Mouse (Mus musculus): ENCODE data around the gene Hnrnpa1. TPM values are rescaled to one million over a fixed set of nuclear protein-coding genes. Genes with fewer than 3 reads are reported as not detected.
"Not testable (repeated sequence)": the region's sequence is repeated elsewhere in the genome, so short reads cannot be mapped to it uniquely, and the experiment has no call there.

Hnrnpa1 gene
- polyA plus RNA-seq, 1 experiment from 2014 or later, result 436 TPM

DNA sequence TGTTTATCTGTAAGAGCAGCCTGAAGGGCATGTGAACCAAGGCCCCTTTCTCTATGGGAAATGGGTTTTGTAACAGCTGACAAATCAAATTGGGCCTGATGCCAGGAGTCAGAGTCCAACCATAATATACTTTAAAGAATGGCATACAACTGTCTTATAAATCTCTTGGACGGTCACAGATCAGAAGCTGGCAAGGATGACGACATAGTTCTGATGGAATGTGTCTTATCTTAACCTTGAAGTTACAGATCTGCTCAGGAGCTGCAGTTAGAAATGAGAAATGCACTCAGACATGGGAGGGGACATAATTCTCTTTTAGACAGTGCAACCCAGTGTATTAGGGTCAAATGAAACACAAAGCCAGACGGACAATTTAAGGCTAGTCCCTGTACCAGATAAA, 19.4 kb upstream of the Hnrnpa1 start:
- no peaks in the 10 kb centered on the region for H3K27me3 ChIP-seq
- no peak overlapping the region for H3K27ac ChIP-seq
- ATAC-seq (ENCODE audit: low read depth), result no peak; the same call in 1 of the 2 replicates
- DNase-seq, result no peak
- peaks cover 50% of the 10 kb centered on the region for H3K4me1 ChIP-seq (replicated peaks)
- H3K4me2 ChIP-seq, result no peak overlapping the region
- peaks cover 26% of the 10 kb centered on the region for H3K36me3 ChIP-seq
- H3K9me3 ChIP-seq (replicated peaks), result no peaks in the 10 kb centered on the region
- H3K9ac ChIP-seq, result no peak overlapping the region
- no peak overlapping the region for H3K4me3 ChIP-seq (replicated peaks)
- 54% methylated on average over 3 of the region's 3 CpGs for WGBS (ENCODE audit: insufficient replicate concordance)

DNA sequence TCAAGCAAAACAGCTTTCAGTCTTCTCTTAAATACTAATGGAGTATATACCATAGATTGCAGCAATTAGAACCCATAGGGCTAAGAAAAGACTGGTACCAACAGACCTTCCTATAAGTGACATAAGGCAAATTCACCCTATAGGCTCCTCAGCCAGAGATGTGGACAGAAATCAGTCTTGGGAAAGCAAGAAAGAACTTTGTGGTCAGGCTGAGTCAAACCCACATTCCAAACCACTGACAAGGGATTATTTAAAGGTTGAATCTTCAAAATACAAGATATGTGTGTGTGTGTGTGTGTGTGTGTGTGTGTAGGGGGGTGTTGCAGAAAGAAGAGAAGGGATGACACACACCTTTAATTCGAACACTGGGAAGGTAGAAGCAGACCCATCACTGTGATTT, 18.8 kb upstream of the Hnrnpa1 start:
- Histone ChIP-seq H3K36me3 (peaks cover 28% of the 10 kb centered on the region), H3K4me3 (replicated peaks) (no peak overlapping the region), H3K27ac (no peak overlapping the region), H3K9ac (no peak overlapping the region), H3K4me2 (no peak overlapping the region), H3K4me1 (replicated peaks) (peaks cover 44% of the 10 kb centered on the region), H3K27me3 (no peaks in the 10 kb centered on the region), H3K9me3 (replicated peaks) (no peaks in the 10 kb centered on the region)
- ATAC-seq (ENCODE audit: low read depth), result no peak
- 78% methylated on average over 1 of the region's 1 CpGs for WGBS (ENCODE audit: insufficient replicate concordance)
- no peak for DNase-seq

DNA sequence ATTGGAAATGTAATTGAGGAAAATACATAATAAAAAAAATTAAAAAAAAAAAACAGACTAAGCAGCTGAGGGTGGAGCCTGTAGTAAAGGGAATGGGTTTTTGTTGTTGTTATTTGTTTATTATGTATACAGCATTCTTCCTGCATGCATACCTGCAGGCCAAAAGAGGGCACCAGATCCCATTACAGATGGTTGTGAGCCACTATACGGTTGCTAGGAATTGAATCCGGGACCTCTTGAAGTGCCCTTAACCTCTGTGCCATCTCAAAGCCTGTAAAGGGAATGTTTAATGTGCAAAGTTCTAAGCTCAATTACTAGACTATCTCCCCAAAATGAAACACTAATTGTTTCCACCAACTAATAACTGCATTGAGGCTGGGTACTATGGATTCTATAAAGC, 16.1 kb upstream of the Hnrnpa1 start:
- Histone ChIP-seq H3K4me2 (no peak overlapping the region), H3K9ac (no peak overlapping the region), H3K4me3 (replicated peaks) (no peak overlapping the region), H3K27me3 (no peaks in the 10 kb centered on the region), H3K9me3 (replicated peaks) (no peaks in the 10 kb centered on the region), H3K4me1 (replicated peaks) (peaks cover 37% of the 10 kb centered on the region), H3K27ac (no peak overlapping the region), H3K36me3 (peaks cover 35% of the 10 kb centered on the region)
- DNase-seq (no peak), ATAC-seq (ENCODE audit: low read depth) (no peak)
- WGBS (ENCODE audit: insufficient replicate concordance), result 85% methylated on average over 2 of the region's 2 CpGs

- Histone ChIP-seq H3K27ac (no peak overlapping the region), H3K4me1 (replicated peaks) (peaks cover 26% of the 10 kb centered on the region), H3K4me2 (no peak overlapping the region), H3K9me3 (replicated peaks) (no peaks in the 10 kb centered on the region), H3K9ac (no peak overlapping the region), H3K27me3 (no peaks in the 10 kb centered on the region), H3K36me3 (peaks cover 30% of the 10 kb centered on the region), H3K4me3 (replicated peaks) (no peak overlapping the region)
- no peak for DNase-seq
- no peak for ATAC-seq (ENCODE audit: low read depth)
- 88% methylated on average over 3 of the region's 3 CpGs for WGBS (ENCODE audit: insufficient replicate concordance)
Measured at GRCm38 (mm10) chr15:103227022-103227421, 13.2 kb upstream of the Hnrnpa1 start.

DNA sequence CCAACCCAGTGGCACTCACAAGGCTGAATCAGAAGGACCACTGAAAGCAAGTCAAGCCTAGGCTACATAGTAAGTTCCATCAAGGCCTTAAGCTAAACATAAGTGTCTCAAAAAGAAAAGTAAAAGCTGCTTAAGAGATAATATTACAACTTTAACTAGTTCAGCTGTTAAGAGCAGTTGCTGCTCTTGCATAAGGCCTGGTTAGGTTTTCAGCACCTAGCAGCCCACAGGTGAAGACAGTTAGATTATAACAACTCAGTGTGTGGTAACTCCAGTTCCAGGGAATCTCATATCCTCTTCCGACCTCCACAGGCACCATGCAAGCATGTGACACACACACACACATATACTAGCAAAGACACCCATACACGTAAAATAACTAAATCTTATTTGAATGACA, 12.7 kb upstream of the Hnrnpa1 start:
- no peak overlapping the region for H3K27ac ChIP-seq

DNA sequence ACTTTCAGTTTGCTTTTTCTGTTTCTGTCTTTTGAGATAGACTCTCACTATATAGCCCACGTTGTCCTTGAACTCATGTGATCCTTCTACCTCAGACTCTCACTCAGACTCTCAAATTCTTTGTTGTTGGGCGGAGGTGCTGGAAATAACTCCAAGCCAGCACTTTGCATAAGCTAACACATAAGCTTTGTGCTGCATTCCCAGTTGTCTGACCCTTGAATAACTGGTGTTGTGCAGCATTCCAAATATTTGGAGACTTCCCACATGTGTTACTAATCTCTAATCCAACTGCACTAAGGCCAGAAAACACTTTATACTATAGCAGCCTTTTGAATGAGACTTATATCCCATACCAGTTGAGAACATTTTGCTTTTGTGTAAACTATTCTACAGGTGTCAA, 11.3 kb upstream of the Hnrnpa1 start:
- Histone ChIP-seq H3K4me1 (replicated peaks) (peaks cover 33% of the 10 kb centered on the region), H3K27ac (no peak overlapping the region; the same call in 1 of the 2 replicates), H3K36me3 (peaks cover 30% of the 10 kb centered on the region), H3K27me3 (no peaks in the 10 kb centered on the region), H3K9ac (no peak overlapping the region), H3K9me3 (replicated peaks) (no peaks in the 10 kb centered on the region), H3K4me2 (no peak overlapping the region), H3K4me3 (replicated peaks) (no peak overlapping the region)
- DNase-seq, result no peak
- no peak for ATAC-seq (ENCODE audit: low read depth)
- 70% methylated on average over 2 of the region's 2 CpGs for WGBS (ENCODE audit: insufficient replicate concordance)

More for the DNA sequence above, 12.7 kb upstream of the Hnrnpa1 start:
- peaks cover 30% of the 10 kb centered on the region for H3K4me1 ChIP-seq (replicated peaks)
- WGBS (ENCODE audit: insufficient replicate concordance), result 84% methylated on average over 2 of the region's 2 CpGs
- no peaks in the 10 kb centered on the region for H3K9me3 ChIP-seq (replicated peaks)
- DNase-seq (no peak), ATAC-seq (ENCODE audit: low read depth) (no peak)
- peaks cover 33% of the 10 kb centered on the region for H3K36me3 ChIP-seq
- H3K4me3 ChIP-seq (replicated peaks), result no peak overlapping the region
- no peak overlapping the region for H3K9ac ChIP-seq
- no peaks in the 10 kb centered on the region for H3K27me3 ChIP-seq
- H3K4me2 ChIP-seq, result no peak overlapping the region

- Histone ChIP-seq H3K4me3 (replicated peaks) (no peak overlapping the region), H3K36me3 (peaks cover 31% of the 10 kb centered on the region)
- 68% methylated on average over 2 of the region's 2 CpGs for WGBS (ENCODE audit: insufficient replicate concordance)
Measured at GRCm38 (mm10) chr15:103233119-103233518, 7.1 kb upstream of the Hnrnpa1 start.

GRCm38 (mm10) chr15:103237295-103237694, 2.9 kb upstream of the Hnrnpa1 start:
- peak overlapping the region; percentile 82 for H3K9ac ChIP-seq
- peaks cover 39% of the 10 kb centered on the region for H3K36me3 ChIP-seq
- peaks cover 43% of the 10 kb centered on the region for H3K4me1 ChIP-seq (replicated peaks)
- H3K27me3 ChIP-seq, result no peaks in the 10 kb centered on the region
- peak overlapping the region; percentile 29; the same call in 1 of the 2 replicates for H3K27ac ChIP-seq
- ATAC-seq (ENCODE audit: low read depth) (no peak), DNase-seq (no peak)
- H3K4me3 ChIP-seq (replicated peaks), result peak overlapping the region; percentile 80
- H3K9me3 ChIP-seq (replicated peaks), result no peaks in the 10 kb centered on the region
- 72% methylated on average over 7 of the region's 7 CpGs for WGBS (ENCODE audit: insufficient replicate concordance)
- peak overlapping the region; percentile 80 for H3K4me2 ChIP-seq

More at GRCm38 (mm10) chr15:103233119-103233518, 7.1 kb upstream of the Hnrnpa1 start:
- ATAC-seq (ENCODE audit: low read depth), result no peak
- Histone ChIP-seq H3K27me3 (no peaks in the 10 kb centered on the region), H3K4me2 (no peak overlapping the region), H3K27ac (no peak overlapping the region), H3K9ac (no peak overlapping the region), H3K9me3 (replicated peaks) (no peaks in the 10 kb centered on the region), H3K4me1 (replicated peaks) (peaks cover 52% of the 10 kb centered on the region)
- no peak for DNase-seq

- under 1% methylated on average over 24 of the region's 26 CpGs for WGBS (ENCODE audit: insufficient replicate concordance)
- DNase-seq (peak; percentile 97), ATAC-seq (ENCODE audit: low read depth) (peak; percentile 89)
- Histone ChIP-seq H3K4me2 (peak overlapping the region; percentile 80), H3K4me1 (replicated peaks) (peaks cover 51% of the 10 kb centered on the region), H3K9ac (peak overlapping the region; percentile 82), H3K27ac (peak overlapping the region; percentile 95), H3K9me3 (replicated peaks) (no peaks in the 10 kb centered on the region), H3K36me3 (peaks cover 50% of the 10 kb centered on the region), H3K27me3 (no peaks in the 10 kb centered on the region), H3K4me3 (replicated peaks) (peak overlapping the region; percentile 80)
Measured at GRCm38 (mm10) chr15:103239130-103239684, 1.0 kb upstream of the Hnrnpa1 start.

GRCm38 (mm10) chr15:103239685-103240159, 510 bp upstream of the Hnrnpa1 start, which contains the start of gene Cbx5:
Gene Cbx5 (minus strand): TSS chr15:103239816.
- Histone ChIP-seq H3K9ac (peak within 1 kb of the TSS; percentile 89), H3K36me3 (peaks cover 46% of the 10 kb centered on the region), H3K9me3 (replicated peaks) (no peaks in the 10 kb centered on the region), H3K27me3 (no peaks in the 10 kb centered on the region), H3K4me2 (peak within 1 kb of the TSS; percentile 91), H3K4me3 (replicated peaks) (peak within 1 kb of the TSS; percentile 80), H3K4me1 (replicated peaks) (peaks cover 51% of the 10 kb centered on the region), H3K27ac (peak within 1 kb of the TSS; percentile 95)
- under 1% methylated on average over 39 of the region's 39 CpGs for WGBS (ENCODE audit: insufficient replicate concordance)
- DNase-seq (peak; percentile 92), ATAC-seq (ENCODE audit: low read depth) (peak; percentile 80)

- not testable (repeated sequence) for DNase-seq; ATAC-seq (ENCODE audit: low read depth); H3K27me3 ChIP-seq
Measured at GRCm38 (mm10) chr15:103241071-103242018, 1.1 kb downstream of the Hnrnpa1 start.

More at GRCm38 (mm10) chr15:103241071-103242018, 1.1 kb downstream of the Hnrnpa1 start:
- peaks cover 55% of the 10 kb centered on the region for H3K4me1 ChIP-seq (replicated peaks)
- peak overlapping the region; percentile 80 for H3K4me3 ChIP-seq (replicated peaks)
- peak overlapping the region; percentile 89 for H3K9ac ChIP-seq
- WGBS (ENCODE audit: insufficient replicate concordance), result 3% methylated on average over 12 of the region's 12 CpGs
- peak overlapping the region; percentile 92 for H3K27ac ChIP-seq
- peaks cover 49% of the 10 kb centered on the region for H3K36me3 ChIP-seq
- H3K9me3 ChIP-seq (replicated peaks), result not testable (repeated sequence)
- H3K4me2 ChIP-seq, result peak overlapping the region; percentile 91

All from liver, embryonic 13.5 days (tissue).